Mouse (Mus musculus) embryo, embryonic 9.5 days (tissue): Measurements from ENCODE around the gene Atg7.
"Not testable (repeated sequence)": the region's sequence is repeated elsewhere in the genome, so short reads cannot be mapped to it uniquely, and the experiment has no call there.

ENCODE experiments used
- DNase-seq: peaks from one replicate; pipeline ENCODE4 v3.0.0-alpha.2; 2017; ENCODE audit errors: extremely low spot score

The Atg7 gene

GRCm38 (mm10) chr6:114642601-114643528 is at the start of gene Atg7:
Gene Atg7 (plus strand): TSS chr6:114643097.
- DNase-seq, result peak; percentile 93

GRCm38 (mm10) chr6:114614076-114614475 is 28.8 kb upstream of the Atg7 start:
- not testable (repeated sequence) for DNase-seq

- DNase-seq, result not testable (repeated sequence)
Observed at GRCm38 (mm10) chr6:114633886-114634285, 9.0 kb upstream of the Atg7 start.

GRCm38 (mm10) chr6:114643716-114644115 is 819 bp downstream of the Atg7 start:
- no peak for DNase-seq

GRCm38 (mm10) chr6:114644531-114644930 is 1.6 kb downstream of the Atg7 start:
- no peak for DNase-seq

- DNase-seq, result no peak
Observed at GRCm38 (mm10) chr6:114646201-114646600, 3.3 kb downstream of the Atg7 start.

GRCm38 (mm10) chr6:114647011-114647410 is 4.1 kb downstream of the Atg7 start:
- DNase-seq, result no peak

- no peak for DNase-seq
Observed at GRCm38 (mm10) chr6:114648352-114649030, 5.6 kb downstream of the Atg7 start.

- no peak for DNase-seq
Observed at GRCm38 (mm10) chr6:114652209-114652608, 9.3 kb downstream of the Atg7 start.

GRCm38 (mm10) chr6:114656826-114657600 is 14.1 kb downstream of the Atg7 start:
- no peak for DNase-seq

- DNase-seq, result no peak
Observed at GRCm38 (mm10) chr6:114657807-114658206, 14.9 kb downstream of the Atg7 start.

GRCm38 (mm10) chr6:114659278-114659991 is 16.5 kb downstream of the Atg7 start:
- no peak for DNase-seq

GRCm38 (mm10) chr6:114659992-114660800 is 17.3 kb downstream of the Atg7 start:
- no peak for DNase-seq

GRCm38 (mm10) chr6:114663707-114664106 is 20.8 kb downstream of the Atg7 start:
- DNase-seq, result no peak

GRCm38 (mm10) chr6:114664716-114665115 is 21.8 kb downstream of the Atg7 start:
- no peak for DNase-seq

- no peak for DNase-seq
Observed at GRCm38 (mm10) chr6:114667518-114667917, 24.6 kb downstream of the Atg7 start.

GRCm38 (mm10) chr6:114674771-114675170 is 31.9 kb downstream of the Atg7 start:
- DNase-seq, result no peak

GRCm38 (mm10) chr6:114676091-114676490 is 33.2 kb downstream of the Atg7 start:
- DNase-seq, result no peak

GRCm38 (mm10) chr6:114682092-114682711 is 39.3 kb downstream of the Atg7 start:
- DNase-seq, result no peak

- no peak for DNase-seq
Observed at GRCm38 (mm10) chr6:114683741-114684140, 40.8 kb downstream of the Atg7 start.
